Mouse (Mus musculus): Measurements from ENCODE around the gene Col11a2. TPM values are rescaled to one million over a fixed set of nuclear protein-coding genes. Genes with fewer than 3 reads are reported as not detected.

The Col11a2 gene
- polyA plus RNA-seq, 1 experiment from 2014 or later, result 2.5 TPM

- no peak for ATAC-seq (ENCODE audit: low FRiP score)
- H3K4me2 ChIP-seq, result peak overlapping the region; percentile 83
- peak overlapping the region; percentile 93; the same call in 1 of the 2 replicates for H3K9ac ChIP-seq
- no peaks in the 10 kb centered on the region for H3K9me3 ChIP-seq
- peaks cover 74% of the 10 kb centered on the region for H3K4me1 ChIP-seq
- peak overlapping the region; percentile 98 for H3K27ac ChIP-seq
- peaks cover 26% of the 10 kb centered on the region for H3K36me3 ChIP-seq (replicated peaks)
- 47% methylated on average over 17 of the region's 17 CpGs for WGBS
- H3K4me3 ChIP-seq (replicated peaks), result peak overlapping the region; percentile 69
- H3K27me3 ChIP-seq, result no peaks in the 10 kb centered on the region
These were observed 10.6 kb upstream of the Col11a2 start for GRCm38 (mm10) chr17:34028501-34029149.

- WGBS, result 87% methylated on average over 18 of the region's 18 CpGs
- Histone ChIP-seq H3K27me3 (no peaks in the 10 kb centered on the region), H3K9me3 (no peaks in the 10 kb centered on the region), H3K36me3 (replicated peaks) (peaks cover 32% of the 10 kb centered on the region), H3K4me1 (peaks cover 75% of the 10 kb centered on the region), H3K4me3 (replicated peaks) (peak overlapping the region; percentile 95), H3K27ac (peak overlapping the region; percentile 98), H3K9ac (peak overlapping the region; percentile 96; the same call in 1 of the 2 replicates), H3K4me2 (peak overlapping the region; percentile 99)
- ATAC-seq (ENCODE audit: low FRiP score), result no peak
These were observed 9.9 kb upstream of the Col11a2 start for GRCm38 (mm10) chr17:34029150-34029889.

GRCm38 (mm10) chr17:34029890-34030595, 9.2 kb upstream of the Col11a2 start:
- peak overlapping the region; percentile 95 for H3K4me3 ChIP-seq (replicated peaks)
- peaks cover 75% of the 10 kb centered on the region for H3K4me1 ChIP-seq
- H3K4me2 ChIP-seq, result peak overlapping the region; percentile 99
- 75% methylated on average over 21 of the region's 21 CpGs for WGBS
- H3K27me3 ChIP-seq, result no peaks in the 10 kb centered on the region
- no peaks in the 10 kb centered on the region for H3K9me3 ChIP-seq
- no peak overlapping the region; the same call in 1 of the 2 replicates for H3K27ac ChIP-seq
- peak overlapping the region; percentile 96 for H3K9ac ChIP-seq
- ATAC-seq (ENCODE audit: low FRiP score), result no peak
- peaks cover 39% of the 10 kb centered on the region for H3K36me3 ChIP-seq (replicated peaks)

- Histone ChIP-seq H3K9ac (peak overlapping the region; percentile 96), H3K4me3 (replicated peaks) (peak overlapping the region; percentile 95), H3K27ac (peak overlapping the region; percentile 98), H3K36me3 (replicated peaks) (peaks cover 47% of the 10 kb centered on the region), H3K4me1 (peaks cover 67% of the 10 kb centered on the region), H3K4me2 (peak overlapping the region; percentile 99), H3K9me3 (no peaks in the 10 kb centered on the region), H3K27me3 (no peaks in the 10 kb centered on the region)
- whole genome bisulfite sequencing, result 5% methylated on average over 20 of the region's 20 CpGs
- no peak for ATAC-seq (ENCODE audit: low FRiP score)
These were observed 8.3 kb upstream of the Col11a2 start for GRCm38 (mm10) chr17:34030861-34031326.

GRCm38 (mm10) chr17:34031465-34032173, 7.6 kb upstream of the Col11a2 start, which contains the start of the genes Slc39a7 and Rxrb:
Slc39a7 (minus strand) TSS chr17:34031682.
Rxrb (plus strand) TSS chr17:34031812.
- peak within 1 kb of the TSS; percentile 99 for H3K4me2 ChIP-seq
- H3K9me3 ChIP-seq, result no peaks in the 10 kb centered on the region
- no peaks in the 10 kb centered on the region for H3K27me3 ChIP-seq
- H3K4me1 ChIP-seq, result peaks cover 59% of the 10 kb centered on the region
- peak within 1 kb of the TSS; percentile 98 for H3K27ac ChIP-seq
- ATAC-seq (ENCODE audit: low FRiP score), result peak; percentile 73
- H3K36me3 ChIP-seq (replicated peaks), result peaks cover 54% of the 10 kb centered on the region
- peak within 1 kb of the TSS; percentile 95 for H3K4me3 ChIP-seq (replicated peaks)
- under 1% methylated on average over 71 of the region's 88 CpGs for WGBS
- H3K9ac ChIP-seq, result peak within 1 kb of the TSS; percentile 96

GRCm38 (mm10) chr17:34032174-34032632, 7.0 kb upstream of the Col11a2 start:
- no peaks in the 10 kb centered on the region for H3K27me3 ChIP-seq
- 1% methylated on average over 39 of the region's 48 CpGs for WGBS
- H3K27ac ChIP-seq, result peak overlapping the region; percentile 98
- peak; percentile 4 for ATAC-seq (ENCODE audit: low FRiP score)
- H3K9ac ChIP-seq, result peak overlapping the region; percentile 96
- peaks cover 60% of the 10 kb centered on the region for H3K36me3 ChIP-seq (replicated peaks)
- H3K9me3 ChIP-seq, result no peaks in the 10 kb centered on the region
- peaks cover 54% of the 10 kb centered on the region for H3K4me1 ChIP-seq
- peak overlapping the region; percentile 95 for H3K4me3 ChIP-seq (replicated peaks)
- peak overlapping the region; percentile 99 for H3K4me2 ChIP-seq

- peak overlapping the region; percentile 98; the same call in 1 of the 2 replicates for H3K27ac ChIP-seq
- 71% methylated on average over 8 of the region's 9 CpGs for WGBS
- no peak for ATAC-seq (ENCODE audit: low FRiP score)
- H3K36me3 ChIP-seq (replicated peaks), result peaks cover 66% of the 10 kb centered on the region
- H3K4me3 ChIP-seq (replicated peaks), result peak overlapping the region; percentile 95
- no peaks in the 10 kb centered on the region for H3K9me3 ChIP-seq
- peak overlapping the region; percentile 99 for H3K4me2 ChIP-seq
- peaks cover 51% of the 10 kb centered on the region for H3K4me1 ChIP-seq
- H3K27me3 ChIP-seq, result no peaks in the 10 kb centered on the region
- peak overlapping the region; percentile 96 for H3K9ac ChIP-seq
These were observed 6.4 kb upstream of the Col11a2 start for GRCm38 (mm10) chr17:34032806-34033205.

GRCm38 (mm10) chr17:34033441-34033840, 5.8 kb upstream of the Col11a2 start:
- WGBS, result 90% methylated on average over 9 of the region's 9 CpGs
- H3K27ac ChIP-seq, result no peak overlapping the region
- H3K4me1 ChIP-seq, result peaks cover 51% of the 10 kb centered on the region

GRCm38 (mm10) chr17:34034064-34034463, 5.2 kb upstream of the Col11a2 start:
- H3K9ac ChIP-seq, result no peak overlapping the region
- peaks cover 2% of the 10 kb centered on the region; the same call in 1 of the 2 replicates for H3K27me3 ChIP-seq
- ATAC-seq (ENCODE audit: low FRiP score), result no peak
- H3K4me2 ChIP-seq, result no peak overlapping the region
- H3K4me3 ChIP-seq (replicated peaks), result no peak overlapping the region
- WGBS, result 79% methylated on average over 10 of the region's 10 CpGs
- peaks cover 60% of the 10 kb centered on the region for H3K36me3 ChIP-seq (replicated peaks)
- 0 out of 2 replicates have a peak overlapping the region, but pooled peaks have one; percentile 19 for H3K27ac ChIP-seq
- H3K4me1 ChIP-seq, result peaks cover 51% of the 10 kb centered on the region
- no peaks in the 10 kb centered on the region for H3K9me3 ChIP-seq

More at GRCm38 (mm10) chr17:34033441-34033840, 5.8 kb upstream of the Col11a2 start:
- Histone ChIP-seq H3K27me3 (no peaks in the 10 kb centered on the region), H3K9ac (no peak overlapping the region), H3K4me2 (0 out of 2 replicates have a peak overlapping the region, but pooled peaks have one; percentile 99), H3K9me3 (no peaks in the 10 kb centered on the region), H3K4me3 (replicated peaks) (peak overlapping the region; percentile 95), H3K36me3 (replicated peaks) (peaks cover 66% of the 10 kb centered on the region)
- ATAC-seq (ENCODE audit: low FRiP score), result no peak

- Histone ChIP-seq H3K36me3 (replicated peaks) (peaks cover 45% of the 10 kb centered on the region), H3K27me3 (peaks cover 10% of the 10 kb centered on the region), H3K4me2 (no peak overlapping the region), H3K4me3 (replicated peaks) (no peak overlapping the region), H3K4me1 (peaks cover 49% of the 10 kb centered on the region), H3K9ac (no peak overlapping the region), H3K27ac (no peak overlapping the region), H3K9me3 (no peaks in the 10 kb centered on the region)
- no peak for ATAC-seq (ENCODE audit: low FRiP score)
- WGBS, result 89% methylated on average over 9 of the region's 9 CpGs
These were observed 3.7 kb upstream of the Col11a2 start for GRCm38 (mm10) chr17:34035517-34035916.

GRCm38 (mm10) chr17:34036647-34037046, 2.6 kb upstream of the Col11a2 start:
- Histone ChIP-seq H3K36me3 (replicated peaks) (peaks cover 45% of the 10 kb centered on the region), H3K9ac (no peak overlapping the region), H3K4me2 (no peak overlapping the region), H3K4me1 (peaks cover 53% of the 10 kb centered on the region), H3K27ac (no peak overlapping the region), H3K9me3 (no peaks in the 10 kb centered on the region), H3K4me3 (replicated peaks) (no peak overlapping the region), H3K27me3 (peaks cover 19% of the 10 kb centered on the region)
- ATAC-seq (ENCODE audit: low FRiP score), result no peak
- WGBS, result 81% methylated on average over 10 of the region's 10 CpGs

Data from forebrain, embryonic 12.5 days (tissue).